Mouse (Mus musculus) liver, embryonic 14.5 days (tissue): ENCODE data around the gene Ptcra.

ENCODE experiments used
- CTCF ChIP-seq: IDR thresholded peaks from 2 replicates; pipeline ENCODE4 v1.5.1; 2016; ENCODE audit warnings: antibody characterized with exemption, low read depth, control low read depth
- EP300 ChIP-seq: IDR thresholded peaks from 2 replicates; pipeline ENCODE4 v1.6.1; 2016; ENCODE audit warnings: antibody characterized with exemption, low read depth

- no peak for TF ChIP-seq CTCF
- TF ChIP-seq EP300: no peak
These were observed 48.9 kb upstream of the Ptcra start for GRCm38 (mm10) chr17:46812442-46812841.
